Mouse (Mus musculus) kidney, embryonic 16.5 days (tissue): Measurements from ENCODE around the gene Rbbp6. TPM values are rescaled to one million over a fixed set of nuclear protein-coding genes. Genes with fewer than 3 reads are reported as not detected.

ENCODE experiments used
- ATAC-seq: fragments of 200-750 bp; cut with Nextera tagmentation; 2 replicates; pipeline ENCODE4 v1.8.0; 2017; ENCODE audit warnings: moderate TSS enrichment; ENCODE audit not compliant: low FRiP score, low TSS enrichment
- H3K27ac ChIP-seq: fragments of 300-500 bp; sonication (generic); 2 replicates; pipeline ENCODE4 v1.5.1; 2014; ENCODE audit warnings: low read length
- H3K27me3 ChIP-seq: fragments of 300-500 bp; sonication (generic); 2 replicates; pipeline ENCODE4 v1.6.1; 2014; ENCODE audit warnings: low read length, control low read depth, mixed read lengths; ENCODE audit not compliant: insufficient read depth
- H3K36me3 ChIP-seq: fragments of 300-500 bp; sonication (generic); 2 replicates; pipeline ENCODE4 v1.6.1; 2014; ENCODE audit warnings: low read length, control low read depth, mixed read lengths; ENCODE audit not compliant: insufficient read depth
- H3K4me1 ChIP-seq: fragments of 300-500 bp; sonication (generic); 2 replicates; pipeline ENCODE4 v1.6.1; 2014; ENCODE audit warnings: low read length, control low read depth, mixed read lengths; ENCODE audit not compliant: insufficient read depth
- H3K4me2 ChIP-seq: fragments of 300-500 bp; sonication (generic); replicated peaks from 2 replicates; pipeline ENCODE4 v1.6.1; 2014; ENCODE audit warnings: low read depth, low read length
- H3K4me3 ChIP-seq: fragments of 300-500 bp; sonication (generic); 2 replicates; pipeline ENCODE4 v1.5.1; 2014; ENCODE audit warnings: mild to moderate bottlenecking, low read length
- H3K9ac ChIP-seq: fragments of 300-500 bp; sonication (generic); replicated peaks from 2 replicates; pipeline ENCODE4 v1.6.1; 2014; ENCODE audit warnings: low read length
- H3K9me3 ChIP-seq: fragments of 300-500 bp; sonication (generic); 2 replicates; pipeline ENCODE4 v1.6.1; 2016; ENCODE audit warnings: low read length, control low read depth
- WGBS: fragments of 180-500 bp; shearing (Covaris S2); extraction: QIAGEN DNeasy Blood & Tissue Kit; methylation state at CpG from one replicate; pipeline ENCODE4 v1.1.7; 2014; 5-methylcytosine and 5-hydroxymethylcytosine counted together
- polyA plus RNA-seq: library from polyadenylated mRNA; unstranded; fragments of >200 nt; fragmentation: Nextera tagmentation; extraction: Ambion mirVana; gene quantifications from 2 replicates; pipeline ENCODE4 v1.2.1, GENCODE M21; 2015

The Rbbp6 gene
- polyA plus RNA-seq, 1 experiment from 2014 or later, result 23.5 TPM

- peak overlapping the region; percentile 100 for H3K9ac ChIP-seq
- H3K36me3 ChIP-seq, result peaks cover 9% of the 10 kb centered on the region; the same call in 1 of the 2 replicates
- H3K27me3 ChIP-seq, result no peaks in the 10 kb centered on the region
- H3K4me3 ChIP-seq, result peak overlapping the region; percentile 84
- H3K4me2 ChIP-seq, result peak overlapping the region; percentile 80
- WGBS, result under 1% methylated on average over 59 of the region's 69 CpGs
- H3K9me3 ChIP-seq, result no peaks in the 10 kb centered on the region
- peak; percentile 76 for ATAC-seq
- peaks cover 25% of the 10 kb centered on the region for H3K4me1 ChIP-seq
- peak overlapping the region; percentile 89 for H3K27ac ChIP-seq
Measured at GRCm38 (mm10) chr7:122970119-122970781, 4.8 kb downstream of the Rbbp6 start.

GRCm38 (mm10) chr7:122970864-122971420 is 5.5 kb downstream of the Rbbp6 start:
- Histone ChIP-seq H3K36me3 (peaks cover 9% of the 10 kb centered on the region; the same call in 1 of the 2 replicates), H3K27me3 (no peaks in the 10 kb centered on the region), H3K4me1 (peaks cover 25% of the 10 kb centered on the region), H3K9ac (peak overlapping the region; percentile 100), H3K9me3 (no peaks in the 10 kb centered on the region), H3K4me3 (peak overlapping the region; percentile 84), H3K4me2 (peak overlapping the region; percentile 80), H3K27ac (peak overlapping the region; percentile 89; the same call in 1 of the 2 replicates)
- 0% methylated on average over 14 of the region's 14 CpGs for WGBS
- ATAC-seq, result no peak

- no peak for ATAC-seq
- H3K4me1 ChIP-seq, result peaks cover 25% of the 10 kb centered on the region
- WGBS, result 86% methylated on average over 4 of the region's 4 CpGs
- no peaks in the 10 kb centered on the region for H3K27me3 ChIP-seq
- H3K4me2 ChIP-seq, result peak overlapping the region; percentile 80
- no peaks in the 10 kb centered on the region for H3K9me3 ChIP-seq
- H3K27ac ChIP-seq, result no peak overlapping the region
- H3K36me3 ChIP-seq, result peaks cover 9% of the 10 kb centered on the region; the same call in 1 of the 2 replicates
- peak overlapping the region; percentile 84 for H3K4me3 ChIP-seq
- peak overlapping the region; percentile 52; the same call in 1 of the 2 replicates for H3K9ac ChIP-seq
Measured at GRCm38 (mm10) chr7:122972006-122972689, 6.7 kb downstream of the Rbbp6 start.

- Histone ChIP-seq H3K9ac (no peak overlapping the region), H3K9me3 (no peaks in the 10 kb centered on the region), H3K4me2 (no peak overlapping the region), H3K4me1 (0 out of 2 replicates have a peak, but pooled peaks cover 1% of the 10 kb centered on the region), H3K27me3 (no peaks in the 10 kb centered on the region), H3K4me3 (no peak overlapping the region), H3K36me3 (peaks cover 15% of the 10 kb centered on the region), H3K27ac (no peak overlapping the region)
- WGBS, result 56% methylated on average over 1 of the region's 1 CpGs
- ATAC-seq, result no peak
Measured at GRCm38 (mm10) chr7:122979514-122979913, 14.0 kb downstream of the Rbbp6 start.

- ATAC-seq, result no peak
- Histone ChIP-seq H3K27me3 (no peaks in the 10 kb centered on the region), H3K4me3 (no peak overlapping the region), H3K4me2 (no peak overlapping the region), H3K36me3 (peaks cover 72% of the 10 kb centered on the region), H3K9ac (no peak overlapping the region), H3K4me1 (no peaks in the 10 kb centered on the region), H3K9me3 (no peaks in the 10 kb centered on the region), H3K27ac (no peak overlapping the region)
- WGBS, result 64% methylated on average over 3 of the region's 3 CpGs
Measured at GRCm38 (mm10) chr7:122998189-122998588, 32.7 kb downstream of the Rbbp6 start.

- Histone ChIP-seq H3K4me3 (no peak overlapping the region), H3K27ac (no peak overlapping the region), H3K4me2 (no peak overlapping the region), H3K9ac (no peak overlapping the region), H3K4me1 (no peaks in the 10 kb centered on the region), H3K9me3 (no peaks in the 10 kb centered on the region), H3K36me3 (peaks cover 74% of the 10 kb centered on the region), H3K27me3 (no peaks in the 10 kb centered on the region)
- 87% methylated on average over 11 of the region's 11 CpGs for WGBS
- no peak for ATAC-seq
Measured at GRCm38 (mm10) chr7:122999871-123000396, 34.4 kb downstream of the Rbbp6 start.

- H3K9ac ChIP-seq, result no peak overlapping the region
- peaks cover 71% of the 10 kb centered on the region for H3K36me3 ChIP-seq
- H3K4me1 ChIP-seq, result no peaks in the 10 kb centered on the region
- ATAC-seq, result no peak
- whole genome bisulfite sequencing, result 90% methylated on average over 16 of the region's 16 CpGs
- no peaks in the 10 kb centered on the region for H3K9me3 ChIP-seq
- no peak overlapping the region for H3K4me3 ChIP-seq
- no peak overlapping the region for H3K4me2 ChIP-seq
- no peak overlapping the region for H3K27ac ChIP-seq
- no peaks in the 10 kb centered on the region for H3K27me3 ChIP-seq
Measured at GRCm38 (mm10) chr7:123000796-123001195, 35.3 kb downstream of the Rbbp6 start.

- 90% methylated on average over 20 of the region's 20 CpGs for WGBS
- no peak overlapping the region for H3K4me2 ChIP-seq
- no peaks in the 10 kb centered on the region for H3K4me1 ChIP-seq
- H3K36me3 ChIP-seq, result peaks cover 70% of the 10 kb centered on the region
- no peak overlapping the region for H3K4me3 ChIP-seq
- no peak for ATAC-seq
- H3K27ac ChIP-seq, result no peak overlapping the region
- no peak overlapping the region for H3K9ac ChIP-seq
- no peaks in the 10 kb centered on the region for H3K27me3 ChIP-seq
- no peaks in the 10 kb centered on the region for H3K9me3 ChIP-seq
Measured at GRCm38 (mm10) chr7:123001341-123002027, 36.0 kb downstream of the Rbbp6 start.

GRCm38 (mm10) chr7:123002028-123002410 is 36.5 kb downstream of the Rbbp6 start:
- no peak overlapping the region for H3K9ac ChIP-seq
- H3K27ac ChIP-seq, result no peak overlapping the region
- H3K4me3 ChIP-seq, result no peak overlapping the region
- H3K4me1 ChIP-seq, result no peaks in the 10 kb centered on the region
- H3K27me3 ChIP-seq, result no peaks in the 10 kb centered on the region
- H3K36me3 ChIP-seq, result peaks cover 65% of the 10 kb centered on the region
- 93% methylated on average over 6 of the region's 6 CpGs for WGBS
- no peak overlapping the region for H3K4me2 ChIP-seq
- no peaks in the 10 kb centered on the region for H3K9me3 ChIP-seq
- no peak for ATAC-seq
